Comparison of ENCODE assay signal across 8 mouse cellular contexts in the genomic region with DNA sequence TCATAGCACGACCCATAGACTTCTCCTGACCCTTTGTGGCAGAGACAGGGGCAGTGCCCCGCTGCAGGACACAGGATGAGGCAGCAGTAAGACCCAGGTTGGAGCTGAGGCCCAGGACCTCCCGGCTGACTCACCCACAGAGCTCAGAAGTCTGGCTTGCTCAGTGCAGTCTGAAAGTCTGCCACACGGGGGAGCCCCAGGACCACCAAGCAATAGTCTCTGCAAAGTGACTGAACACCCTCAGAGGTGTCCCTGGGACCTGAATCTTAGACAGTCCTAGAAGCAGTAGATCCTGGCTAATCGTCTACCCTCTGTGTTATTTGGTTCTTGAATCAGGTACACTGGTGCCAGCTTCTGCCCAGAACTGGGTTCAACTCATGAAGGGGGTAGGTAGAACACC. TPM values are rescaled to one million over a fixed set of nuclear protein-coding genes. Genes with fewer than 3 reads are reported as not detected.
DNase-seq lines count a peak whose midpoint lies in the region; ATAC-seq and TF ChIP-seq lines count a peak whose summit lies in the region.

No protein-coding gene starts in this region.

- H3K4me3 ChIP-seq in left cerebral cortex, adult 2 months: no peak overlapping the region

- no peak overlapping the region for H3K27ac ChIP-seq in left cerebral cortex, adult 2 months

- peak; percentile 74 for ATAC-seq in common myeloid progenitor, adult 5-6 weeks (replicated peaks; ENCODE audit: low read depth, poor library complexity, severe bottlenecking)
- ATAC-seq in megakaryocyte progenitor cell, adult 5-6 weeks (replicated peaks; ENCODE audit: poor library complexity): peak; percentile 88

- TF ChIP-seq CTCF in left cerebral cortex, adult 2 months (IDR thresholded peaks at IDR 0.05): peak; percentile 98

- intact Hi-C loops in left cerebral cortex, adult 2 months (cut with DNase I): loop anchor here (2.0 to 5.0 kb wide), 3 partner anchors 160 to 339 kb away; no protein-coding TSS in a partner anchor

- DNase-seq in ZHBTc4 (ENCODE audit: low read depth, low spot score): peak; percentile 88
- peak; percentile 89 to 92 for DNase-seq in gastrocnemius, adult 8-10 months (ENCODE audit: low spot score in 2 of 2)
- DNase-seq in hindlimb bud, embryonic 11.5 days (ENCODE audit: extremely low spot score, low read depth, low spot score): peak; percentile 56
- peak; percentile 87 to 96 for DNase-seq in left cerebral cortex, adult 2 months (ENCODE audit: extremely low spot score in 1 of 2, low spot score in 2 of 2)
- peak; percentile 93 for DNase-seq in right cerebral cortex, postnatal 14 days
- peak; percentile 94 for DNase-seq in urinary bladder, postnatal 25 days (ENCODE audit: low spot score)

RNA-seq across cellular contexts. Expression of gene Mtfr1l, which starts 8.1 kb away (rescaled TPM):
- 46.2 and 52.7 TPM in 2 replicates for total RNA-seq in common myeloid progenitor, adult 5-6 weeks (2017)
- total RNA-seq in gastrocnemius, adult 8-10 months (2022): 100 to 1,000 TPM; 129 to 173 (median 151) TPM
- total RNA-seq in left cerebral cortex, adult 2 months (2021): 10 to 100 TPM; 60.6 to 66.1 TPM
- total RNA-seq in megakaryocyte progenitor cell, adult 5-6 weeks (2015): 59.1 and 69.8 TPM in 2 replicates
- total RNA-seq in megakaryocyte progenitor cell, adult 5-6 weeks (2017): 42.7 and 51.0 TPM in 2 replicates

RNA-seq across cellular contexts. Expression of gene Selenon, which starts 8.7 kb away (rescaled TPM):
- total RNA-seq in common myeloid progenitor, adult 5-6 weeks (2017): 6.5 and 9.7 TPM in 2 replicates
- total RNA-seq in gastrocnemius, adult 8-10 months (2022): 1 to 10 TPM; 2.8 to 3.8 (median 3.2) TPM
- total RNA-seq in left cerebral cortex, adult 2 months (2021): 10 to 100 TPM; 22.2 to 23.2 TPM
- total RNA-seq in megakaryocyte progenitor cell, adult 5-6 weeks (2015): 31.0 and 32.8 TPM in 2 replicates
- total RNA-seq in megakaryocyte progenitor cell, adult 5-6 weeks (2017): 6.0 and 7.0 TPM in 2 replicates

RNA-seq across cellular contexts. Expression of gene Aunip, which starts 32.5 kb away (rescaled TPM):
- 32.6 and 37.0 TPM in 2 replicates for total RNA-seq in common myeloid progenitor, adult 5-6 weeks (2017)
- total RNA-seq in gastrocnemius, adult 8-10 months (2022): not detected
- under 1 TPM; 0.54 to 0.63 TPM for total RNA-seq in left cerebral cortex, adult 2 months (2021)
- 11.8 and 14.6 TPM in 2 replicates for total RNA-seq in megakaryocyte progenitor cell, adult 5-6 weeks (2015)
- total RNA-seq in megakaryocyte progenitor cell, adult 5-6 weeks (2017): 24.3 and 30.6 TPM in 2 replicates

RNA-seq across cellular contexts. Expression of gene Paqr7, which starts 46.8 kb away (rescaled TPM):
- total RNA-seq in common myeloid progenitor, adult 5-6 weeks (2017): 10.6 and 12.6 TPM in 2 replicates
- total RNA-seq in gastrocnemius, adult 8-10 months (2022): 1 to 10 TPM; 2.8 to 5.5 (median 5.0) TPM
- total RNA-seq in left cerebral cortex, adult 2 months (2021): 10 to 100 TPM; 69.3 to 77.9 TPM
- 5.2 and 7.3 TPM in 2 replicates for total RNA-seq in megakaryocyte progenitor cell, adult 5-6 weeks (2015)
- total RNA-seq in megakaryocyte progenitor cell, adult 5-6 weeks (2017): 11.1 and 13.5 TPM in 2 replicates

Comparison
In these comparisons a context has a peak if more than half of its experiments do, and no peak if none do; other contexts are left out.
1. RNA of gene Aunip, which starts 32.5 kb away (total RNA-seq): 32.6 to 37.0 TPM in common myeloid progenitor, adult 5-6 weeks and 11.8 to 30.6 TPM in megakaryocyte progenitor cell, adult 5-6 weeks; 0.54 to 0.63 TPM in left cerebral cortex, adult 2 months and not detected in gastrocnemius, adult 8-10 months; every median in the first group is over 4 times any median in the second.
2. Peak in every context shown above with its lines, with median percentiles within 50 percentile points of each other: DNase-seq.